Mouse (Mus musculus) mouse trophoblast stem cell (cell line): Measurements from ENCODE around the gene Fam206a.

Experiments
- in situ Hi-C, 2 experiments: fragments of 300-500 bp; cut with MseI, MboI; formaldehyde crosslinking; loops; 2 replicates in 1 of 2; 3 replicates in 1 of 2; pipeline ENCODE4 v1.15.1; 2025

Gene Fam206a

DNA sequence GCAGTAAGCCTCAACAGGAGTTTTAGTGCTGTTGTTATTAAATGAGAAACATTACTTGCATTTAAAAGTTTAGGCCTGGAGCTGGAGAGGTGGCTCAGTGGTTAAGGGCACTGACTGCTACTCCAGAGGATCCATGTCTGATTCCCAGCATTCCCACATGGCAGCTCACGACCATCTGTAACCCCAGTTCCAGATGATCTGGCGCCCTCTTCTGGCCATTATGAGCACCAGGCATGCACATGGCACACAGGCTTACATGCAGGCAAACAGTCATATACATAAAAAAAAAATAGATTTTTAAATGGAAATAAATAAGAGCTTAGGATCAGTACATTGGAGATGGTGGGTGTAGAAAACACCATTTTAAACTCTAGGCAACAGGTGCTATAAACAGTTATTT lies 41.8 kb downstream of the Fam206a start:
- in situ Hi-C loops: no loop called here

- in situ Hi-C loops: no loop called here
These were observed 42.8 kb downstream of the Fam206a start for GRCm38 (mm10) chr4:56844911-56845310.

- in situ Hi-C loops: no loop called here
These were observed 43.9 kb downstream of the Fam206a start for GRCm38 (mm10) chr4:56845896-56846533.

DNA sequence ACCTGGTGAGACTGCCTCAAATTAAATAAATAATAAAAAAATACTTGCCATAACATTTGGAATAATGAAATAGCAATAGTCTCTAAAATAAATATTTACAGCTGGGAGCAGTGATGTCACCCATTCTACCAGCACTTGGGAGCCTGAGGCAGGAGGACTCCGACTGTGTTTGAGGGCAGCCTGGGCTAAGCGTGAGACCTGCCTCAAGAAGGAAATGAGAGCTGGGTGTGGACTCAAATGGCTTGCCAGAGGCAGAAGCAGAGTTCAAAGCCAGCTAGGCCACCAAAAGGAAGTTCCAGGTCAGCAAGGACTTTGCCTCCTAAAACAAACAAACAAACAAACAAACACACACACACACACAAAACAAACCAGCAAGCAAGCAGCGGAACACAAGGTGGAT lies 45.3 kb downstream of the Fam206a start:
- in situ Hi-C loops: no loop called here

GRCm38 (mm10) chr4:56848044-56848443 lies 45.9 kb downstream of the Fam206a start:
- in situ Hi-C loops: no loop called here

- in situ Hi-C loops: no loop called here
These were observed 48.6 kb downstream of the Fam206a start for GRCm38 (mm10) chr4:56850724-56851123.

DNA sequence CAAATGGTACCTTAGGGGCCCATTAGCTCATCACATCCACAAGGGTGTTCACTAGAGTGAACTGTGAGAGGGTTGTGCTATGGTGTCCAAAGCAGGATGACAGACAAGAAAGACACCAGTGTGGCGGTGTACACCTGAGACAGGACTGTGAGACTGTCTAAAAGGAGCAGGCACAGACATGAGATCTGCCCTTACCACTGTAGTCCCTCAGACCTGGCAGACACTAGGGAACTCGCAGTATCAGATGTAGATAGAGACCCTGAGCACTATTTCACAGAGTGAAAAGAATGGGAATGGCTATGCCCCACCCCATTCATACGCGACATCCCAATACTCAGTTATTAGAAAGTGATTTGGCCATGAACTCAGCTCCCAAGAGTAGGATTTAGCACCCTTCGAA lies 53.8 kb downstream of the Fam206a start:
- in situ Hi-C loops: no loop called here

DNA sequence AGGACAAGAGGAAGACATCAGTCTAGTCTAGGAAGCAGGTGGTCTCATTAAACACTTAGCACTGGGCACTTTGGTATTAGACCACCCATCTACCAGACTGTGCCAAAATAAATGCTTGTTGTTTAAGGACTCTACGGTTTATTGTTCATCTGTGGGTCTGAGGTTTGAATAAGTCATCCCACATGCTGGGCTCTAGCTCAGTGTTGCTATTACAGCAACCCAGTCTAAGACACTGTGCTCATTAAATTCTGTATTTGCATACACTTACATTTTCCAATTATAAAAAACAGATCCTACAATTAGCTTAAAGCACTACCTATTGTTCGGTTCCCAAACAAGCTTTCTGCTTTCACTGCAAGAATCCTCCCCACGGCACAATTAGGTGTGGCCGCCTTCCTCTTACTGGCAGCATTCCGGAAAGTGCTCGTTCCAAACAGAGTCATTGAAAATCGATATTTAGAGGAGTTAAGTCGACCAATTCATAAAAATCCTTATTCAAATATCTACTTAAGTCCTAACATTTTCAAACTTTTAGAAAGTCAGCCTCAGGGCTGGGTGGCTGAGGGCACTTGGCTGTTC lies 54.3 kb downstream of the Fam206a start:
- in situ Hi-C loops: no loop called here

GRCm38 (mm10) chr4:56858733-56859132 lies 56.6 kb downstream of the Fam206a start:
- in situ Hi-C loops: no loop called here
